Mouse (Mus musculus): ENCODE measurements around the gene Card6.

The Card6 gene

GRCm38 (mm10) chr15:5081235-5081634 is 27.1 kb downstream of the Card6 start:
- DNase-seq: no peak

GRCm38 (mm10) chr15:5068801-5069518 is 39.4 kb downstream of the Card6 start:
- DNase-seq: peak; percentile 24

- no peak for DNase-seq
These were observed 44.7 kb downstream of the Card6 start, which contains the start of gene C7 for GRCm38 (mm10) chr15:5063635-5064034. Gene C7 (minus strand): TSS chr15:5063740.

Data from cerebellum, adult 11 months (tissue).